Mouse (Mus musculus): Measurements from ENCODE around the gene Safb2. TPM values are rescaled to one million over a fixed set of nuclear protein-coding genes. Genes with fewer than 3 reads are reported as not detected.

Gene Safb2
- polyA plus RNA-seq, 1 experiment from 2014 or later: 127 TPM

DNA sequence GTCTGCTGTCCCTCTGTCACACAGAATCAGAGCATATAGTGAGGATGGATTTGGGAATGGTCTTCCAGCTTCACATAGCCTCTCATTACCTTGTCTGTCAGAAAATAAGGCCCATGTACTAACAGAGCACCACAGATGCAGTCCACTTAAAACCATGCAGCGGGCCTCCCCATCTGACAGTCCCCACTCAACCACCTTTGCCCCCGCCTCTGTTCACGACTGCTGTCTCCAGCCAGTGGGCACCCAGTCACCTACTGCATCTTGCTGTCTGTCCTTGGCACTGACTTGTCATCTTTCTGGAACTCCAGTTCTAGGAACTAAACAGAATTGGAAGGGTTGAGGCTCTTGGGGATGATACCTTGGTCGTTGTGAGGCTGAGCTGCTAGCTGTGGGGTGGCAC is 4.5 kb upstream of the Safb2 start:
- CTCF ChIA-PET: no interaction called here
- in situ Hi-C loops (cut with MboI; ENCODE audit: low pct_unique_long_range_greater_than_20kb): no loop called here

DNA sequence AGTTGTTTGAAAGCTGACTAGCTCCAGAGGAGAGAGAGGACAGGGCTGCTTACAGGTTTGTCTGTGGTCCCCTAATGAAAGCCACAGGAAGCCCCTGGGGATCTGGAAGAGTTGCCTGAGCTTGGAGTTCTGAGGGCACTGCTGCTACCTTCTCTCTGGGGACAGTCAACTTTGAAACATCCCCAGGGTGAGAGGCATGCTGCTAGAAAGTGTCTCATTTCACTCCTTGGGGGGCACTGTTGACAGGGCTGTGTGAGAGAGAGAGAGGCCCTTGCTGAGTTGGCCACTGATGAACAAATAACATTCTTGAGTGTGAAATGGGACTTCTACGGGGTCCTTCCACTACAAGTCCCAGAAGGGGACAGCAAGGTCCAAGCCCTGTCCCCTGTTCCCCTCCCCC is 3.4 kb upstream of the Safb2 start:
- in situ Hi-C loops (cut with MboI; ENCODE audit: low pct_unique_long_range_greater_than_20kb): no loop called here
- CTCF ChIA-PET: no interaction called here

More for the DNA sequence above, 4.5 kb upstream of the Safb2 start:
- no peak for TF ChIP-seq CTCF (IDR thresholded peaks at IDR 0.05)
- ATAC-seq: no peak
- no peaks in the 10 kb centered on the region for H3K27me3 ChIP-seq
- POLR2A ChIA-PET: interaction anchor here (0.6 kb wide), 1 partner anchor 281 kb away, joined by 3 read pairs; no protein-coding TSS in a partner anchor
- DNase-seq (ENCODE audit: low read depth, low spot score): no peak

DNA sequence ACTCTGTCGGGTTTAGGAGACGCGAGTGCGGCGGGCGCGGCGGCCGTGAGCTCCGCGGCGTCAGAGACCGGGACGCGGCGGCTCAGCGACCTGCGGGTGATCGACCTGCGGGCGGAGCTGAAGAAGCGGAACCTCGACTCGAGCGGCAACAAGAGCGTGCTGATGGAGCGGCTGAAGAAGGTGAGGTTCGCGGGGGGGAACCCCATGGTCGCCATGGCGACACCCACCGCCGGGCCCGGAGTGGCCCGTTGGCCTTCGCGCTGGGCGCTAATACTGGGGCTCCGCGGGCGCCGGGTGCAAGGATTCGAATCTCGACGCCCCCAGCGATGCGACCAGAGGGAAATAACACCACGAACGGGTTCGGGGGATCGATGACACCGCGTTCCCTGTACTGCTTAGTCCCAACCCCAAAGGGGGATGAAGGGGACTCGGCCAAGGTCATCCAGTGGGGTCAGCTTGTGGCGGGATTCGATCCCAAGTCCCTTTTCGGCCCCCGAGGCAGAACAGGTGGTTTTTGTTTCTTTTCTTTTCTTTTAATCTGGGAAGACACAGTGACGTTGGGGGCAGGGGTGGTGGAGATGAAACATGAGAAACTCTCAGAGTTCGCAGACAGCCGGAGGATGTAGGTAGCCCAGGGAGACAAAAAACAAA is 911 bp upstream of the Safb2 start:
- DNase-seq (ENCODE audit: low read depth, low spot score): no peak
- ATAC-seq: peak; percentile 23
- CTCF ChIA-PET: interaction anchor here (1.1 to 1.5 kb wide), 2 partner anchors 22 to 84 kb away, joined by 3 to 4 read pairs; no protein-coding TSS in a partner anchor
- in situ Hi-C loops (cut with MboI; ENCODE audit: low pct_unique_long_range_greater_than_20kb): no loop called here
- POLR2A ChIA-PET: interaction anchor here (0.7 to 1.8 kb wide), 3 partner anchors 29 to 280 kb away, joined by 3 to 5 read pairs (median 3); no protein-coding TSS in a partner anchor
- H3K27me3 ChIP-seq: no peaks in the 10 kb centered on the region
- TF ChIP-seq CTCF (IDR thresholded peaks at IDR 0.05): no peak

More for the DNA sequence above, 3.4 kb upstream of the Safb2 start:
- POLR2A ChIA-PET: no interaction called here
- no peak for DNase-seq (ENCODE audit: low read depth, low spot score)
- TF ChIP-seq CTCF (IDR thresholded peaks at IDR 0.05): no peak
- no peak for ATAC-seq
- H3K27me3 ChIP-seq: no peaks in the 10 kb centered on the region

DNA sequence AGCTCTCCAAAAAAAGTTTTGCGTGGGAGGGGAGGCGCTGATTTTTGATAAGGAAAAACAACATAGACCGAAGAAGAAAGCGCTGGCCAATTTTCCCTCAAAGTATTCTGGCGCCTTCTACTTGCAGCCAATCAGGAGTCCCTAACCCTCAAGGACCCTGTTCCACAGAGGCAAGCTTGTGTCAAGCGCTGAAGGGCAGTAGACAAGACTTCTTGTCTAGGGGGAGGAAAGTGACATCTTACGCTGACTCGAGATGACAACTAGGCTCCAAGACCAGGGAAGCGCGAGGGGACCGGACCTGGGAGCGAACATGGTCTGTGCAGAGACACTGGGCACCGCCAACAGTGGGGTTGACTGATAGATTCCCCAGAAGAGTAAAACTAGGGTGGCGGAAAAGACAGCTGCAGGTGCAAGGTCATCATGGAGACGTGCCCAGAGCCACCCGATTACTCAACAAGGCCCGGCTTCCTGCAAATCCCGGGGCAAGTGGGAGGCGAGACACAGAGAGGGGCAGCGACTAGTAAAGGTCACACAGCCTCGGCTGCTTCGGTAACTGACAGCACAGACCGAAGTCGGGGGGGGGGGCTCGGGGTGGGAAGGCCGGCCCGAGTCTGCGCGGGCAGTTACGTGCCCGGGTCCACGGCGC is 651 bp downstream of the Safb2 start:
- DNase-seq (ENCODE audit: low read depth, low spot score) (no peak), ATAC-seq (peak; percentile 15)
- ChIA-PET CTCF (no interaction called here), POLR2A (interaction anchor here (1.2 to 2.8 kb wide), 2 partner anchors 10 to 30 kb away, joined by 3 to 10 read pairs; no protein-coding TSS in a partner anchor)
- no peaks in the 10 kb centered on the region for H3K27me3 ChIP-seq
- TF ChIP-seq CTCF (IDR thresholded peaks at IDR 0.05): no peak
- in situ Hi-C loops (cut with MboI; ENCODE audit: low pct_unique_long_range_greater_than_20kb): no loop called here

GRCm38 (mm10) chr17:56583071-56583470 is 1.3 kb downstream of the Safb2 start:
- in situ Hi-C loops (cut with MboI; ENCODE audit: low pct_unique_long_range_greater_than_20kb): no loop called here
- no peaks in the 10 kb centered on the region for H3K27me3 ChIP-seq
- ATAC-seq (no peak), DNase-seq (ENCODE audit: low read depth, low spot score) (no peak)
- ChIA-PET CTCF (no interaction called here), POLR2A (interaction anchor here (0.6 to 2.8 kb wide), 2 partner anchors 9 to 29 kb away, joined by 3 to 10 read pairs; no protein-coding TSS in a partner anchor)
- no peak for TF ChIP-seq CTCF (IDR thresholded peaks at IDR 0.05)

GRCm38 (mm10) chr17:56572939-56573338 is 11.4 kb downstream of the Safb2 start:
- CTCF ChIA-PET: interaction anchor here (0.8 kb wide), 1 partner anchor 15 kb away, joined by 3 read pairs; no protein-coding TSS in a partner anchor
- H3K27me3 ChIP-seq: no peaks in the 10 kb centered on the region
- ATAC-seq: no peak
- in situ Hi-C loops (cut with MboI; ENCODE audit: low pct_unique_long_range_greater_than_20kb): no loop called here
- DNase-seq (ENCODE audit: low read depth, low spot score): no peak
- POLR2A ChIA-PET: no interaction called here
- no peak for TF ChIP-seq CTCF (IDR thresholded peaks at IDR 0.05)

- no peak for ATAC-seq
- no peak for DNase-seq (ENCODE audit: low read depth, low spot score)
- H3K27me3 ChIP-seq: no peaks in the 10 kb centered on the region
- CTCF ChIA-PET: no interaction called here
- POLR2A ChIA-PET: no interaction called here
- no peak for TF ChIP-seq CTCF (IDR thresholded peaks at IDR 0.05)
- in situ Hi-C loops (cut with MboI; ENCODE audit: low pct_unique_long_range_greater_than_20kb): no loop called here
Observed at GRCm38 (mm10) chr17:56572154-56572553, 12.2 kb downstream of the Safb2 start.

- POLR2A ChIA-PET: no interaction called here
- no peak for TF ChIP-seq CTCF (IDR thresholded peaks at IDR 0.05)
- CTCF ChIA-PET: no interaction called here
- in situ Hi-C loops (cut with MboI; ENCODE audit: low pct_unique_long_range_greater_than_20kb): no loop called here
- H3K27me3 ChIP-seq: no peaks in the 10 kb centered on the region
- no peak for DNase-seq (ENCODE audit: low read depth, low spot score)
- no peak for ATAC-seq
Observed at GRCm38 (mm10) chr17:56570287-56570686, 14.1 kb downstream of the Safb2 start.

DNA sequence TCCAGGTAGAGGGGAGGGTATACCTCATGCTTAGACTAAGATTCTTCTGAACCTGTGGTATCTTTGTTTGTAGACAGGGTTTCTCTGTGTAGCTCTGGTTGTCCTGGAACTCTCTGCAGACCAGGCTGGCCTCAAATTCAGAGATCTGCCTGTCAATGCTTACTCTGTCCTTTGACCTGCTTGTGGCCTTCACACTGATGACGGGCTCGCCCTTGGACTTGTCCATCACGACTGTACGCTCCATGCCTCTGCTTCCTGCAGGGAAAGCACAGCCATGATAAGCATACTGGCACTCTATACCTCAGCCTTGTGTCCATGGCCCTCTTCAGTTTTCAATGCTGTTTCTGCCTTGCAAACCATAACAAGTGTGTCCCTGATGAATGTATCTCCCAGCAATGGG is 17.0 kb downstream of the Safb2 start:
- ATAC-seq: no peak
- no peaks in the 10 kb centered on the region for H3K27me3 ChIP-seq
- no peak for TF ChIP-seq CTCF (IDR thresholded peaks at IDR 0.05)
- ChIA-PET POLR2A (interaction anchor here (1.2 kb wide), 1 partner anchor 12 kb away, joined by 7 read pairs; no protein-coding TSS in a partner anchor), CTCF (interaction anchor here (2.1 kb wide), 1 partner anchor 9 kb away, joined by 13 read pairs; no protein-coding TSS in a partner anchor)
- no peak for DNase-seq (ENCODE audit: low read depth, low spot score)
- in situ Hi-C loops (cut with MboI; ENCODE audit: low pct_unique_long_range_greater_than_20kb): loop anchor here (5.0 kb wide), 1 partner anchor 85 kb away; no protein-coding TSS in a partner anchor

DNA sequence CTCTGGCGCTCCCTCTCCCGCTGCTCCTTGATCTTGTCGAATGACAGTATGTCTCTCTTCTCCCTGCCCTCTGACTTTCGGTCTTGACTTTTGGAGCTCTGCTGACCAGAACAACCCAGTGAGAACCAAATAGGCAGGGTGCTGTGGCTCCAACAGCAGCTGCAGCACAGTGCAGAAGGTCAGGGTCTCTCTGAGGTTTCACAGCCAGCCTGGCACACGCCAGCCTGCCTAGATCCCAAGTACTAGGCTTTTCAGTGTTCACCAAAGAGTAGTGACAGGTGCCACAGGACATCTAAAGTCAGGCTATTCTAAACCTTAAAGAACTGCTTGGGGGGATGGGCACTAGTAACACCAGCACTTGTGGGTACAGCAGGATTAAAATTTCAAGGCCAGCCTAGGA is 17.5 kb downstream of the Safb2 start:
- ChIA-PET POLR2A (no interaction called here), CTCF (no interaction called here)
- DNase-seq (ENCODE audit: low read depth, low spot score): no peak
- no peaks in the 10 kb centered on the region for H3K27me3 ChIP-seq
- no peak for TF ChIP-seq CTCF (IDR thresholded peaks at IDR 0.05)
- ATAC-seq: no peak
- in situ Hi-C loops (cut with MboI; ENCODE audit: low pct_unique_long_range_greater_than_20kb): loop anchor here (5.0 kb wide), 1 partner anchor 85 kb away; no protein-coding TSS in a partner anchor

DNA sequence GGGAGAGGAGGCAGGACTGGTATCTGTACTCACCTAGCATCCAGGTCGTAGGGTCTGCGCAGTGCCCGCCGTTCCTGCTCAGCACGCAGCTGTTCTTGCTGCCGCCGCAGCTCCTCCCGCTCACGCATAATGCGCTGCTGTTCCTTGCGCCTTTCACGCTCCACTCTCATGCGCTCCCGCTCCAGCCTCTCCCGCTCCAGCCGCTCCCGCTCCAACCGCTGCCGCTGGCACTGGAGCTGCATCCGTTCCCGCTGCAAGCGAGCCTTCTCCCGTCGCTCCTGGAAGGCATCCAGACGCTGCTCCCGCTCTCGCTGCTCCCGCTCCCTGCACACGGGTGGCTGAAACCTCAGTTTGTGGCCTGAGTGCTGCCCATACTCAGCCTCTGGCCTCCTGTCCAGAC is 18.1 kb downstream of the Safb2 start:
- ChIA-PET POLR2A (no interaction called here), CTCF (no interaction called here)
- DNase-seq (ENCODE audit: low read depth, low spot score): no peak
- no peak for TF ChIP-seq CTCF (IDR thresholded peaks at IDR 0.05)
- no peaks in the 10 kb centered on the region for H3K27me3 ChIP-seq
- in situ Hi-C loops (cut with MboI; ENCODE audit: low pct_unique_long_range_greater_than_20kb): loop anchor here (5.0 kb wide), 1 partner anchor 86 kb away; no protein-coding TSS in a partner anchor
- ATAC-seq: no peak
